Mouse (Mus musculus) heart, postnatal 0 days (tissue): ENCODE data around the gene Nkpd1. TPM values are rescaled to one million over a fixed set of nuclear protein-coding genes. Genes with fewer than 3 reads are reported as not detected.

ENCODE experiments used
- ATAC-seq: fragments of 200-750 bp; cut with Nextera tagmentation; 2 replicates; pipeline ENCODE4 v1.8.0; 2017; ENCODE audit warnings: low read depth, moderate number of reproducible peaks, moderate library complexity; ENCODE audit not compliant: insufficient read depth
- DNase-seq: peaks from one replicate; pipeline ENCODE4 v3.0.0-alpha.2; 2016; ENCODE audit warnings: low spot score
- H3K27ac ChIP-seq: fragments of 300-500 bp; sonication (generic); 2 replicates; pipeline ENCODE4 v1.5.1; 2014; ENCODE audit warnings: low read depth, mild to moderate bottlenecking
- H3K27me3 ChIP-seq: fragments of 300-500 bp; sonication (generic); 2 replicates; pipeline ENCODE4 v1.6.1; 2014; ENCODE audit warnings: low read length, mixed read lengths; ENCODE audit not compliant: control insufficient read depth, insufficient read depth
- H3K36me3 ChIP-seq: fragments of 300-500 bp; sonication (generic); replicated peaks from 2 replicates; pipeline ENCODE4 v1.6.1; 2014; ENCODE audit warnings: low read length, mixed read lengths; ENCODE audit not compliant: control insufficient read depth, insufficient read depth
- H3K4me1 ChIP-seq: fragments of 300-500 bp; sonication (generic); 2 replicates; pipeline ENCODE4 v1.6.1; 2014; ENCODE audit warnings: antibody characterized with exemption; ENCODE audit not compliant: control insufficient read depth, insufficient read depth
- H3K4me2 ChIP-seq: fragments of 300-500 bp; sonication (generic); 2 replicates; pipeline ENCODE4 v1.6.1; 2014; ENCODE audit warnings: low read depth, mild to moderate bottlenecking, low read length, moderate library complexity
- H3K4me3 ChIP-seq: fragments of 300-500 bp; sonication (generic); 2 replicates; pipeline ENCODE4 v1.5.1; 2014; ENCODE audit warnings: low read depth, low read length
- H3K9ac ChIP-seq: fragments of 300-500 bp; sonication (generic); replicated peaks from 2 replicates; pipeline ENCODE4 v1.6.1; 2014; ENCODE audit warnings: low read depth, low read length, mixed read lengths
- H3K9me3 ChIP-seq: fragments of 300-500 bp; sonication (generic); replicated peaks from 2 replicates; pipeline ENCODE4 v1.6.1; 2016; ENCODE audit warnings: low read length; ENCODE audit not compliant: control insufficient read depth
- CTCF ChIP-seq: IDR thresholded peaks from 2 replicates; pipeline ENCODE4 v1.5.1; 2016; ENCODE audit warnings: antibody characterized with exemption, control low read depth, low read depth
- EP300 ChIP-seq: IDR thresholded peaks from 2 replicates; pipeline ENCODE4 v1.6.1; 2016; ENCODE audit warnings: antibody characterized with exemption, low read depth
- WGBS: fragments of 180-500 bp; shearing (Covaris S2); extraction: QIAGEN DNeasy Blood & Tissue Kit; methylation state at CpG from one replicate; pipeline ENCODE4 v1.1.7; 2014; 5-methylcytosine and 5-hydroxymethylcytosine counted together
- polyA plus RNA-seq: library from polyadenylated mRNA; unstranded; fragments of >200 nt; fragmentation: Nextera tagmentation; extraction: Ambion mirVana; gene quantifications from 2 replicates; pipeline ENCODE4 v1.2.1, GENCODE M21; 2015
- total RNA-seq: library from RNA; depleted of rRNA; stranded (reverse); fragments of >200 nt; gene quantifications from 2 replicates; pipeline ENCODE4 v1.2.3, GENCODE M21; 2014; ENCODE audit warnings: low replicate concordance; rRNA removed

The Nkpd1 gene
- total and polyA plus RNA-seq, 2 experiments from 2014 or later = not detected

GRCm38 (mm10) chr7:19572926-19573775, 55.5 kb downstream of the Nkpd1 start:
- peak; percentile 86 for ATAC-seq
- WGBS = under 1% methylated on average over 53 of the region's 53 CpGs
- peaks cover 18% of the 10 kb centered on the region for H3K27me3 ChIP-seq

GRCm38 (mm10) chr7:19573776-19574140, 56.1 kb downstream of the Nkpd1 start:
- Histone ChIP-seq H3K4me2 (peak overlapping the region; percentile 73), H3K4me3 (peak overlapping the region; percentile 76), H3K9ac (peak overlapping the region; percentile 84), H3K36me3 (peaks cover 6% of the 10 kb centered on the region), H3K27ac (peak overlapping the region; percentile 88), H3K4me1 (peaks cover 20% of the 10 kb centered on the region), H3K27me3 (peaks cover 20% of the 10 kb centered on the region), H3K9me3 (no peaks in the 10 kb centered on the region)
- TF ChIP-seq CTCF (no peak), EP300 (no peak)
- no peak for DNase-seq
- WGBS = 18% methylated on average over 16 of the region's 16 CpGs
- no peak for ATAC-seq

More at GRCm38 (mm10) chr7:19572926-19573775, 55.5 kb downstream of the Nkpd1 start:
- peaks cover 20% of the 10 kb centered on the region for H3K4me1 ChIP-seq
- H3K36me3 ChIP-seq = peaks cover 11% of the 10 kb centered on the region
- H3K9ac ChIP-seq = peak overlapping the region; percentile 84
- H3K27ac ChIP-seq = peak overlapping the region; percentile 88
- TF ChIP-seq EP300 (no peak), CTCF (no peak)
- H3K4me3 ChIP-seq = peak overlapping the region; percentile 76
- peak; percentile 79 for DNase-seq
- peak overlapping the region; percentile 73 for H3K4me2 ChIP-seq
- no peaks in the 10 kb centered on the region for H3K9me3 ChIP-seq

Other genes starting within 250 kb of the Nkpd1 start
- 115 and 127 TPM in 2 replicates for gene Vasp, start 246.0 kb upstream of the Nkpd1 start, total RNA-seq
- 67.7 and 72.2 TPM in 2 replicates for gene Vasp, start 246.0 kb upstream of the Nkpd1 start, polyA plus RNA-seq
- not detected in 2 replicates for gene Ppm1n, start 237.8 kb upstream of the Nkpd1 start, total RNA-seq
- 0.47 and 0.56 TPM in 2 replicates for gene Ppm1n, start 237.8 kb upstream of the Nkpd1 start, polyA plus RNA-seq
- gene Rtn2, start 235.2 kb upstream of the Nkpd1 start, total RNA-seq = 80.7 and 108 TPM in 2 replicates
- 51.7 and 53.6 TPM in 2 replicates for gene Rtn2, start 235.2 kb upstream of the Nkpd1 start, polyA plus RNA-seq
- gene Fosb, start 207.8 kb upstream of the Nkpd1 start, total RNA-seq = 0.39 and 0.80 TPM in 2 replicates
- gene Fosb, start 207.8 kb upstream of the Nkpd1 start, polyA plus RNA-seq = 0.05 and 0.10 TPM in 2 replicates
- 26.2 and 40.5 TPM in 2 replicates for gene Ercc1, start 173.1 kb upstream of the Nkpd1 start, total RNA-seq
- gene Ercc1, start 173.1 kb upstream of the Nkpd1 start, polyA plus RNA-seq = 55.2 and 61.0 TPM in 2 replicates
- gene Cd3eap, start 158.4 kb upstream of the Nkpd1 start, total RNA-seq = 1.9 and 3.2 TPM in 2 replicates
- 11.1 and 11.7 TPM in 2 replicates for gene Cd3eap, start 158.4 kb upstream of the Nkpd1 start, polyA plus RNA-seq
- gene Ppp1r13l, start 158.1 kb upstream of the Nkpd1 start, total RNA-seq = 11.8 and 13.5 TPM in 2 replicates
- 12.0 and 14.0 TPM in 2 replicates for gene Ppp1r13l, start 158.1 kb upstream of the Nkpd1 start, polyA plus RNA-seq
- 20.4 and 30.8 TPM in 2 replicates for gene Ercc2, start 135.8 kb upstream of the Nkpd1 start, total RNA-seq
- 4.9 and 6.0 TPM in 2 replicates for gene Ercc2, start 135.8 kb upstream of the Nkpd1 start, polyA plus RNA-seq
- gene Klc3, start 113.7 kb upstream of the Nkpd1 start, total RNA-seq = 0.31 TPM in 1 of 2 replicates, not detected in the other
- gene Klc3, start 113.7 kb upstream of the Nkpd1 start, polyA plus RNA-seq = 0.72 and 0.99 TPM in 2 replicates
- 4,715 and 5,632 TPM in 2 replicates for gene Ckm, start 113.1 kb upstream of the Nkpd1 start, total RNA-seq
- 4,516 and 4,665 TPM in 2 replicates for gene Ckm, start 113.1 kb upstream of the Nkpd1 start, polyA plus RNA-seq
- gene Mark4, start 59.0 kb upstream of the Nkpd1 start, total RNA-seq = 16.0 and 26.4 TPM in 2 replicates
- gene Mark4, start 59.0 kb upstream of the Nkpd1 start, polyA plus RNA-seq = 5.5 and 5.6 TPM in 2 replicates
- 1.9 and 3.5 TPM in 2 replicates for gene Exoc3l2, start 54.5 kb upstream of the Nkpd1 start, total RNA-seq
- gene Exoc3l2, start 54.5 kb upstream of the Nkpd1 start, polyA plus RNA-seq = 0.49 and 0.62 TPM in 2 replicates
- gene Bloc1s3, start 9.5 kb upstream of the Nkpd1 start, total RNA-seq = 9.3 and 11.9 TPM in 2 replicates
- gene Bloc1s3, start 9.5 kb upstream of the Nkpd1 start, polyA plus RNA-seq = 1.2 TPM in 2 replicates
- 65.1 and 84.9 TPM in 2 replicates for gene Trappc6a, start 9.4 kb upstream of the Nkpd1 start, total RNA-seq
- gene Trappc6a, start 9.4 kb upstream of the Nkpd1 start, polyA plus RNA-seq = 79.5 and 83.3 TPM in 2 replicates
- gene Ppp1r37, start 45.2 kb downstream of the Nkpd1 start, total RNA-seq = 40.6 and 53.3 TPM in 2 replicates
- 11.4 and 12.6 TPM in 2 replicates for gene Ppp1r37, start 45.2 kb downstream of the Nkpd1 start, polyA plus RNA-seq
- 0.12 and 3.6 TPM in 2 replicates for gene Zfp296, start 59.4 kb downstream of the Nkpd1 start, total RNA-seq
- gene Zfp296, start 59.4 kb downstream of the Nkpd1 start, polyA plus RNA-seq = 0.12 and 0.15 TPM in 2 replicates
- 63.2 and 67.3 TPM in 2 replicates for gene Gemin7, start 59.8 kb downstream of the Nkpd1 start, total RNA-seq
- gene Gemin7, start 59.8 kb downstream of the Nkpd1 start, polyA plus RNA-seq = 114 and 115 TPM in 2 replicates
- 18.9 and 75.2 TPM in 2 replicates for gene Clasrp, start 86.6 kb downstream of the Nkpd1 start, total RNA-seq
- 13.4 and 17.5 TPM in 2 replicates for gene Clasrp, start 86.6 kb downstream of the Nkpd1 start, polyA plus RNA-seq
- gene Relb, start 111.6 kb downstream of the Nkpd1 start, total RNA-seq = 9.0 and 11.7 TPM in 2 replicates
- gene Relb, start 111.6 kb downstream of the Nkpd1 start, polyA plus RNA-seq = 6.5 and 7.2 TPM in 2 replicates
- 97.9 and 128 TPM in 2 replicates for gene Clptm1, start 147.2 kb downstream of the Nkpd1 start, total RNA-seq
- gene Clptm1, start 147.2 kb downstream of the Nkpd1 start, polyA plus RNA-seq = 68.5 and 71.5 TPM in 2 replicates
- gene Apoc2, start 160.1 kb downstream of the Nkpd1 start, total RNA-seq = not detected in 2 replicates
- gene Apoc2, start 160.1 kb downstream of the Nkpd1 start, polyA plus RNA-seq = 0.22 and 0.78 TPM in 2 replicates
- 0.31 TPM in 1 of 2 replicates, not detected in the other for gene Gm44805, start 163.6 kb downstream of the Nkpd1 start, total RNA-seq
- gene Gm44805, start 163.6 kb downstream of the Nkpd1 start, polyA plus RNA-seq = not detected in 2 replicates
- not detected in 2 replicates for gene Apoc4, start 163.6 kb downstream of the Nkpd1 start, total RNA-seq
- gene Apoc4, start 163.6 kb downstream of the Nkpd1 start, polyA plus RNA-seq = 0.18 TPM in 2 replicates
- gene Apoc1, start 174.8 kb downstream of the Nkpd1 start, total RNA-seq = not detected in 2 replicates
- 8.2 and 10.8 TPM in 2 replicates for gene Apoc1, start 174.8 kb downstream of the Nkpd1 start, polyA plus RNA-seq
- 369 and 373 TPM in 2 replicates for gene Apoe, start 181.3 kb downstream of the Nkpd1 start, total RNA-seq
- gene Apoe, start 181.3 kb downstream of the Nkpd1 start, polyA plus RNA-seq = 471 and 552 TPM in 2 replicates
- gene Tomm40, start 197.6 kb downstream of the Nkpd1 start, total RNA-seq = 170 and 172 TPM in 2 replicates
- gene Tomm40, start 197.6 kb downstream of the Nkpd1 start, polyA plus RNA-seq = 164 and 166 TPM in 2 replicates
- 76.5 and 81.3 TPM in 2 replicates for gene Nectin2, start 232.6 kb downstream of the Nkpd1 start, total RNA-seq
- gene Nectin2, start 232.6 kb downstream of the Nkpd1 start, polyA plus RNA-seq = 43.6 and 44.8 TPM in 2 replicates